Mouse (Mus musculus): ENCODE data around the gene Myct1.

- no peak for TF ChIP-seq EP300 (IDR thresholded peaks at IDR 0.05; ENCODE audit: low read depth)
- no peak for TF ChIP-seq CTCF (IDR thresholded peaks at IDR 0.05; ENCODE audit: low read depth)
Observed at GRCm38 (mm10) chr10:5548651-5549050, 44.9 kb upstream of the Myct1 start.
